Mouse (Mus musculus) heart, postnatal 0 days (tissue): Measurements from ENCODE around the gene Emilin3.

Experiments used
- CTCF ChIP-seq: IDR thresholded peaks from 2 replicates; pipeline ENCODE4 v1.5.1; 2016; ENCODE audit warnings: antibody characterized with exemption, control low read depth, low read depth
- EP300 ChIP-seq: IDR thresholded peaks from 2 replicates; pipeline ENCODE4 v1.6.1; 2016; ENCODE audit warnings: antibody characterized with exemption, low read depth

DNA sequence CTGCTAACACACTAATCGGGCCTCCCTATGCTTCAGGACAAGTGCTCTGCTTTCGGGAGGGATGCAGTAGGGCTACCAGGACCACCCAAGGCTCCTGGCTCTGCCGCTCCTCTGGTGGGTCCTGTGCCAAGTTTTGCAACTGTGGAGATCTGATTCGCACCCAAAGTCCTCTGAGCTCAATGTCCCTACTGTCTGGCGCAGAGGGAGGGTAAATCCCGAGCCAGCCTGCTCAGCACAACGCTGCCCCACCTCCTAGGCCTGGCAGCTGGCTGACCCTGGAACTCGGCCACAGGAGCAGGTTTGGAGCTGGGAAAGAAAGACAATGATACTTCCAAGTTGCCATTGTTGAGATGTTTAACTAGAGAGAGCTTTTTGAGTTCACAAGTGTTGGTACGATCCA, 13.1 kb upstream of the Emilin3 start:
- TF ChIP-seq CTCF (no peak), EP300 (no peak)
